Mouse (Mus musculus): ENCODE measurements around the gene Cacna1i.

Cacna1i gene

DNA sequence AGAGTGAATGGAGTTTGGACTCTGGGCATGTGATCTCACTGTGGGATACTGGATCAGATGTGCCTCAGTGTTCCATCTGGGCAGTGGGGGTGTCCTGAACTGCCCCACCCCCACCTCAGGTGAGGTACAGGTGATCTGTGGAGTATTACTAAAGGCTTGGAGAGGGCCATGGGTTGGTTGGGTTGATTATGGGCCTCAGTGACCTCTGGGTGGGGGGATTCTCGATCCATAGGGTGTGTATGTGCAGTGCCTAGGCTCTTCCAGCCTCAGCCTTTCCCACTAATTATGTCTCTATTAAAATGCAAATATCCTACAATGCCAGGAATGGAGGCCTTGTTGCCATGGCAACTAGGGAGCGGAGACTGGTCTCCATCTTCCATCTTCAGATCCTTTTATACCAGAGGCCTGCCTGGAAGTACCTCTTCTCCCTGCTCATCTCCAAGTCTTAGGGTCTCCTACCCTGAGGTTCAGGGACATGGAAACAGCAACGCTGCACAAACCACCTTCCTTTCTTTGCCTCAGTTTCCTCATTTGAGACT lies 15.1 kb upstream of the Cacna1i start:
- no peak for DNase-seq (ENCODE audit: low spot score)

DNA sequence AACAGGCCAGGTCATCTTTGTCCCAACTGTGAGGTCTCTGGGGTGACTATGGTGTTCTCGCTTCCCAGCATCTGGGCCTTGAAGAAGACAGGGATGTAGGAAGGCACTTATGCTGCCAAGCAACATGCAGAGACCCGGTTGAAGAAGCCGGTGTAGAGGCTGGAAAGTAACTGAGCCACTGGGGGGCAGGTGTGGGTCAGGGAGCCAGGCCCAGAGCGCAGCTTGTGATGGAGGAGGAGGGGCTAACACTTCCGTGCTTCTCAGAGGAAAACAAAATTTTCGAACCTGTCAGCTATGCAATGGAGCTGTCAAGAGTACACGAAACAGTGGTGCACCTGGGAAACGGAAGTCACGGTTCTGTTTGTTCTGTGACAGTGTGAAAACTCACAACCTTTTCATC lies 9.9 kb upstream of the Cacna1i start:
- DNase-seq (ENCODE audit: low spot score): no peak

DNA sequence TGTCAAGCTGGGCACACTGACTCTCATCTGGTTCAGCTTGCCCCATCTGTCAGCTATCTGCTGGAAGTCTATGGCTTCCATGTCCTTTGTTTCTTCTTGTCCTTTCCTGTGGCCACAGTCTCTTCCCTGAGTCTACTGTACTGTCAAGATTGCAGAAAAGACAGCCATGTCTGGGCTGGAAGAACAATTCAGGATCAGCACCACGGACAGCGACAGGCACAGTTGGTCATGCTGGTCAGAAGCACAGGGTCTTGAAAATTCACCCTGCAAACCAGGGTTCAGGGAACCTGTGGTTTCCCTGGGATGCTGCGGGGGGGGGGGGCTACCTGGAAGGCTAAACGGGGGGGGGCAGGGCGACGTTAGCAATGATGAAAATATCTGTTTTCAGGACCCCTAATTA lies 9.4 kb upstream of the Cacna1i start:
- DNase-seq (ENCODE audit: low spot score): peak; percentile 68

DNA sequence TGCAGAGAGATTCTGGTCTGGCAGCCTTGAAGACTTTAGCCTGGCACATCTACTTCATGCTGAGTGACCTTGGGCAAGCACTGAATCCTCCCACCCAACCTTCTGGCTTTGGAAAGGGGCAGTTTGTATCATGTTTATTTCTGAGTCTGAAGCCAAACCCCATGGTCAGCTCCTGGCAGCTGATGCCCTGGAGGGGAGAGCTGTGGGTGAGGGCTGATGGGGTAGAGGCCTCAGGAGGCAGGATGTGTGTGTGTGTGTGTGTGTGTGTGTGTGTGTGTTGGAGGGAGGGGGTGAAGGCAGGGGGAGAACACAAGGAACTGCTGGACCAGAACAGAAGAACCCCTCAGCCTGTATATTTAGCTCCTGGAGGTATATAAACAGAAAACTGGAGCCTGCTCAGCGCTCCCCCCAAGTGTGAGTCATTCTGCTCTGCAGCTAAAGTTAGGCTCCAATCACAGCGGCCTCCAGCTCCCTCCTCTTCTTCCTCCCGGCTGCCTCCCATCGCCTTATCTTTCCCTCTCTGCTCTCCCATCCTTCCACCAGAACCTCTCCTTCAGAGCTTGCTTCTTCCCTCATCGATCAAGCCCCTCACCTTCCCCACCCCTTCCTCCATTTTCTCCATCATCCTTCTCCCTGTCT lies 8.8 kb upstream of the Cacna1i start:
- DNase-seq (ENCODE audit: low spot score): no peak

DNA sequence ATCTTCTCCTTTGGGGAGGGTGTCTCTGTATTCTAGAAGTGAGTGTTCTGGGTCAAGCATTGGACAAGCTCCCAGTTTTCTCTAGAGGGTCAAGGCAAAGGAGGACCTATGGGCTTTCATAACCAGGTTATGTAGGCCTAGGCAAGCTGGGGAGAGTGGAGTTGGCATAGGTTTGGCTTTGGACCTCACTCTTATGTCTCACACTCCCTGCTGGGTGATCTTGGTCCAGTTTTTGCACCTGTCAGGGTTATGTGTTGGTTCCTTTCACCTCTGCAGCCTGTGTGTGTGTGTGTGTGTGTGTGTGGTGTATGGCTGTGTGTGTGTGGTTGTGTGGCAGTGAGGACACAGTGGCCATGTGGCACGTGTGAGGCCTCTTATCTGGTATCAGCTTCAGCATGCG lies 8.0 kb upstream of the Cacna1i start:
- no peak for DNase-seq (ENCODE audit: low spot score)

DNA sequence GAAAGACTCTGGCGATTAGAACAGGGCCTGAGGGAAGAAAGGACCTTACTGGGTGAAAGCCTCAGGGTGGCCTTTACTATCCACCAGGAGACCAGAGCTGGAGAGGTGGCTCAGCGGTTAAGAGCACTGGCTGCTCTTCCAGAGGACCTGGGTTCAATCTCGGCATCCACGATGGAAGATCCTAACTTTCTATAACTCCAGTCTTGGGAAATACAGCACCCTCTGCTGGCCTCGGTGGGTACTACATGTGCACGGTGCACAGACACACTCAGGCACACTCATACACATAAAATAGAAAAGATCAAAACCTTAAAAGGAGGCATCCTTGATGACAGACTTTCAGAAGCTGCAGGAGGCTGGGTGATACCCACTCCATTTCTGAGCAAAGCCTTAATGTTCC lies 6.4 kb upstream of the Cacna1i start:
- no peak for DNase-seq (ENCODE audit: low spot score)

DNA sequence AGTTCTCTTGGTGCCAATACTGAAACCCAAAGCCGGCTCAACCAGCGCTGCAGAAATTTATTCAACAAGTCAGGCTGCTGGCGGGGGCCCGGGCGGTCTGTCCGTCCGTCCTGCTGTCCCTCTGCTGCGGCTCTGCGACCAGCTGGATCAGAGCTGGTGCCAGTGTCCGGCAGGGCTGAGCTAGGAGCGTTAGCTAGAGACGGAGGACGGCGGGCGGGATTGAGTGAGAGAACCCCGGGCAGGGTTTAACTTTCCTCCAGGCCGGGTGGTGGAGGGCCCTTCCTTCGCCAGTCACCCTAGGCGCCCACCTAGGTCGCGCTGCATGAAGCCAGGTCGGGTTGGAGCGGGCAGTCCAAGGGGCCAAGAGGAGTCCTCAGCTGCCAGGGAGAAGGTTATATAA lies 998 bp downstream of the Cacna1i start:
- no peak for DNase-seq (ENCODE audit: low spot score)

DNA sequence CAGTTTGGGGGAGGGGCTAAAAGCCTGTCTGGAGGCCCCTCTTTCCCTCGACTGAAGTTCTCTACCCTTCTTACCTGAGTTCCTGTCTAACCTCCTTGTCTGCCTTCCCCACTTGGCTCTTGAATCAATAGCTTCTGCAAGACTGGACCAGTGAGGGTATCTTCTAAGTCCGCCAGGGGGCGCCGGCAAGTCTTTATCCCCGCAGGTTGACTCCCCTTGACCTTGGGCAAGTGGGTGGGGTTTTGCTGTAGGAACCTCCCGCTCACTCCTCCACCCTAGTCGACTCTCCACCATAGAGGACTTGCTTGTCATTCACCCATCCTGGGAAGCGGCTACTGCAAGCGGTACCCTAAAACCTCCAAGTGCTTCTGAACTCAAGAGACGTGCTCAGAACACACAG lies 2.4 kb downstream of the Cacna1i start:
- peak; percentile 62 for DNase-seq (ENCODE audit: low spot score)

DNA sequence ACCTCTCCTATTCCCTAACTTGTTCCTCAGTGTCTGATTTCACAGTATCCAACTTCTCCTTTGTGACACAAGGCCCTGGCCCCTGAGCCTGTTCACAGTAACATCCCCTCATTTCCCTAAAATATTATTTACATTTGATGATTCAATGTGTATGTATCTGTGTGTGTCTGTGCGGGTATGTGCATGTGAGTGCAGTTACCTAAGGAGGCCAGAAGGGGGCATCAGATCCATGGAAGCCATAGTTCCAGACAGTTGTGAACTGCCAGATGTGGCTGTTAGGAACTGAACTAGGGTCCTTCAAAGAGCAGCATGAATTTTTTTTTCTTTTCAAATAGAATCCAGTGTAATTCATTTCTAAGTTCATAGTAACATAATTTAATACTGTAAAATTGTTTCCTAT lies 10.1 kb downstream of the Cacna1i start:
- no peak for DNase-seq (ENCODE audit: low spot score)

DNA sequence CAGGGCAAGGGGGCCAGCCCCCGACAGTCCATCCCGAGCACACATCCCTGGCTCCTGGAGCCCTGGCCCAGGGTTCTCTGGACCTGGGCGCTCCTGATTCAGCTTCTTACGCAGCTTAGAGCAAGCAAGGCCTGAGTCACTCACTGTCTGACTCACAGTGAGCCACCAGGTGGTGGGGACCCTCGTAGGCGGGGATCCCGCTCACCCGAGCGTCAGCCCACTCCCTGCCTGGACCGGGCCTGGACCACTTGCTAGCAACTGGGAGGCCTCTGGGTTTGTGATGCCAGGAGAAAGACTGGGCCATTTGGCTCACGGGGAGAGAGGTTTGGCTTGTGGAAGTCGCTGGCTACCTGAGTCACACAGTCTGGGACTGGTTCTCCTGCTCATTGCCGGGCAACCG lies 16.7 kb downstream of the Cacna1i start:
- no peak for DNase-seq (ENCODE audit: low spot score)

DNA sequence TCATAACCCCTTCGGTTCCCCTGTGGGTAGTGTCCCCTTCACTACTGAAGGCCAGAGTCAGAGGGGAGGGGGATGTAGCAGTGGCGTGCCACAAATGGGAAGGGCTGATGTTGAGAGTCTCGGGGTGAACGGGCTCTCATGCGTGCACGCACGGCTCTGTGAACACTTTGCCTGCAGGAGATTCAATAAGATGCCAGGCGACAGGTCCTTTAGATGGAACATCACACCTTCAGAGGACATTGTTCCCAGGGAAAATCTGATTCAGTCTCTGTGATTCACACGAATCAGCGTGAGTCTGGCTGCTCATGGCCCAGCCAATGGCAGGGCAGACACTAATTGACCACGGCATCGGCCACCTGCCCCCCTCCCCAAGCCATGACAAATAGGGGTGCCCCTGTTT lies 17.1 kb downstream of the Cacna1i start:
- DNase-seq (ENCODE audit: low spot score): no peak

DNA sequence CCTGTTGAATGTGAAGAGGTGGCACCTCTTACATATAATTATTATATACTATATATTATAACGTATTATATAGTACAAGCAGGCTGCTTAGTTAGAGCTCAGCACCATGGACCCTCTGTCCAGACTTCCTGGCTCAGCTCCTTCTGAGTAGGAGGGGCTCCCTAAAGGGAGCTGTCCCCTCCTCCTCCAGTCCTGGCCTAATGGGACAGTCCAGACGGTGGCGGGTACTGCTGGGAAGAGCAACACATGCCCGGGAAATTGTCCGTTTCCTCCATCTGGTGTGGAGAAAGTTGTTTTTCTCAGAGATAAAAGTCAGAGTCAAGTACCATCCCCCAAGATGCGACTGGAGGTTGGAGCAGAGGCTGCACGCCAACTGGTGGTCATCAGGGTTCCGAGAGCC lies 19.1 kb downstream of the Cacna1i start:
- no peak for DNase-seq (ENCODE audit: low spot score)

DNA sequence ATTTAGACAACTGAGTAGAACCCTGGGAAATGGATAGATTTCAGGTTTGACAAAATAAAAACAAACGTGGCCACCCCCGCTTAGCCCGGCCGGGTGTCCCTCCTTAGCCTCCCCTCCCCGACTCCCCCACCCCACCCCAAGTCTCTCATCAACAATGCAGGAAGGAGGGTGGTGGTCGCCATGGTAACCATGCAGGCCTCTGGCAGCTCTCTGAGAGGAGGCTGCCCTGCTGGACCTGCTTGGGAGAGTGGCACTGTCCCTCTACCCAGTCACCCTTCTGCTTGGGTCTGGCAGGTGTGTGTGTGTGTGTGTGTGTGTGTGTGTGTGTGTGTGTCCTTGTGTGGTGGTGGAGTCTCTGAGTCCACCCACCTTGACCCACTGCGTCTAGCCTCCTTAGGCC lies 27.7 kb downstream of the Cacna1i start:
- no peak for DNase-seq (ENCODE audit: low spot score)

DNA sequence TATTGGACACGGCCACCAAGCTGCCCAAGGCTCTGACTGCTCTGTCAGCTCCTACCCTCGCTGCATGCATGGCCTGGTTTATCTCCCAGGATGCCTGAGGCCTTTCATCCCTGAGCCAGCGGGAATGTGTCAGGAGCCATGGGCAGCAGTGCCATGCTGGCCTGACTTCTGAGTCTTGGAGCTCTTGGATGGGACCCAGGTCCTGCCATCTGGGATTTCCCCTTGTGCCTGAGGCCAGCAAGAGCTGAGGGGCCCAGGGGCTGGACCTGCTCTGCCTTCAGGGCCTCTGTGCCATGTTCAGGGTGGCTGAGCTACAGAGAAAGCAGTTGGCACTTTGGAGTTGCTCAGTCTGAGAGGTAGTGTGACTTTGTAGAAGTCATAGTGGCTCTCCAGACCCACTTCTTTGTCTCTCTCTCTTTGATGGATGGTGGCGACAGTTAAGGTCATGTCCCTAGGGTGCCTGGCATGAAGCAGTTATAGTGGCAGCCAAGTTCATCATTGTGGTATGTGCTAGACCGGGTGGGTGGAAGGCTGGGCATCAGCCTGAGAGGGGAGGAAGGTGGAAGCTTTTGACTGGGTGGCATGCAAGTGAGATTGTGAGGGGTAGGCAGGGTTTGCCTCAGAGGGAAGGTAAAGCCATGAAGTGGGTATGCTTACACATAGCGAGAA lies 30.1 kb downstream of the Cacna1i start:
- DNase-seq (ENCODE audit: low spot score): no peak

DNA sequence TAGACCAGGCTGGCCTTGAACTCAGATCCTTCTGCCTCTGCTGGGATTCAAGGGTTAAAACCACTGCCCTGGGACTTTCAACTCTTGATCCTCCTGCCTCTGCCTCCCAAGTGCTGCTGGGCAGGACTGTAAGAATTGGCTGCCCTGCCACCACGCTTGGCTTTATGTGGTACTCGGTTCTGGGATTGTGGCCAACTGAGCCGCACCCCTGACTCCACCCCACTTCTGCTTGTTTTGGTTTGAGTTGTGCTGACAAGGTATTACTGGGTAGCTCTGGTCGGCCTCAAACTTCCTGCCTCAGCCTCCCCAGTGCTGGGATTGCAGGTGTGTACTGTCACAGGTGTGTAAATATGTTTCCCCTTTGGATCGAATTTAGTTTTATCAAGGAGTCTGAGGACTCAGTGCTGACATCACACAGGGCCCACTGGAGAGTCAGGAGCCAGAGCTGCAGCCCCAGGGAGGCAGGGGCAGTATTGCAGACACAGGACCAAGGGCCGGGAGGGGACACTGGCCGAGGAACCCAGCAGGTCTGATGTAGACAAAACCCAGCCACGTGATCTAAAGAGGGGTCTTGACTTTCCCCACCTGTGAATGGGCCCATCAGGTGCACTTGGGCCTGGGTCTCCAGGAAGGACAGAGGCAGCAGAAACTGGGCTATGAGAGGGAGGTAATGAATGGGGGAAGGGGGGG lies 30.9 kb downstream of the Cacna1i start:
- no peak for DNase-seq (ENCODE audit: low spot score)

DNA sequence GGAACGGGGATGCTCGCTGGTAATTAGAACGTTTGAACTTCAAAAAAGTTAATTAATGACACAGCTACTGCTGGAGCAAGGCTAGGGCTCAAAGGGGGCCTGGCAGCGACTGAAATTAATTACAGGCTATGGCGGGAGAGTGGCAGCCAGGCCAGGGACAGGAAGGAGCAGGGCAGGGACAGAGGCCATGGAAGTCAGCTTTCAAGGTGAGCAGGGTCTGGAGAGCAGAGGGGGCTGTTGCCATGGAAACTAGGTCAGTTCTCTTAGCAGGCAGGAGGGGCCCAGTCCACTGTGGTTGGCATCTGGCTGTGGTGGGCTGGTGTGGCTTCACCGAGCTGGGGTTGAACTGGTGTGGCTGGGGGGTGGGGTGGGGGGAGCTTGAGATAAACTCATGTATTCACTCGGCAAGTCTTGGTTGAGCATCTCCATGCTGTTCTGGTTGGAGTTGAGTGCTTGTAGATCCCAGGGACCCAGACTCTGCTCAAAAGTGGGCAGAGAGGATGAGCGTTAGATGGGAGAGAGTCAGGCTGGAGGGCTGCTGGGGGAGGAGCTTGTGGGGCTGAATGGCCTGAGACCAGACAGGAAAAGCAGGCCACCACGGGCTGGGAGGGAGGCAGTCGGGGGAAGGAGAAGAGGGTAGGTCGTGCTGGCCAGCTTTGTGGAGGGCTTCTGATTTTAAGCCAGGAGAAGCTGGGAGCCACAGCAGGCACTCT lies 31.7 kb downstream of the Cacna1i start:
- no peak for DNase-seq (ENCODE audit: low spot score)

DNA sequence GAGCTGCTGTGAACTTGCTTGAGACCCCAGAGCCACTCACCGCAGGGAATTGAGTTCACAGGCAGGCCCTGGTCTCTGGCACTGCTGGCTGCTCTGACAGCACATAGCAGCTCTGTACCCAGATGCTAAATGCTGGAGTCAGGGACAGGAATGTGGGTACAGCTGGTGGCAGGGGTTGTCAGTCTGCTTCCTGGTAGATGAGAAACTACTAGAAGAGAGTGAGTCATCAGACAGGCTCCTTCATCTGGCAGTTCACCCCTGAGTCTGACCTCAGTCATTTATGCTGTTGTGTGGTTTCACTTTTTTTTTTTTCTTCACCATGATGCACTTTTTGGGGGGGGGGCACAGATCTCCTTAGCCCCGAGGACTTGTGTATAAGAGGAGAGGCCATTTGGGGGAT lies 32.3 kb downstream of the Cacna1i start:
- no peak for DNase-seq (ENCODE audit: low spot score)

DNA sequence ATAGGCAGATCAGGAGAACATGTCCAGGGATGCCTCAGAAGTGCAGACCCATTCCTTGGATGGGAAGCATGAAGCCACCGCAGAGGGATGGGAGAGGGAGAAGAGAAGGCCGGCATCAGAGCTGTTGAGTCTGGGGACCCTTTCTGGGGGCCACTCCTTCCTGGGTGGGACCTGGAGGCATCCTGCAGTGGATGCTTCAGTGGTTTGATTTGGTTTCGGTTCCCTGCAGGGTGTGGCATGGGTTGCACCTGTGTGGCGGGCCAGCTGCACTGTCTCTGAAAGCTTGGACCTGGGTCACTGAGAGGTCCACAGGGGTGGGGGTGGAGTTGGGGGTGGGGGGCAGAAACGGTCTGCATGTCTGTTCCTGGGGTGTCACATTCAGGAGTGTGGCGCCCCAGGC lies 32.9 kb downstream of the Cacna1i start:
- no peak for DNase-seq (ENCODE audit: low spot score)

DNA sequence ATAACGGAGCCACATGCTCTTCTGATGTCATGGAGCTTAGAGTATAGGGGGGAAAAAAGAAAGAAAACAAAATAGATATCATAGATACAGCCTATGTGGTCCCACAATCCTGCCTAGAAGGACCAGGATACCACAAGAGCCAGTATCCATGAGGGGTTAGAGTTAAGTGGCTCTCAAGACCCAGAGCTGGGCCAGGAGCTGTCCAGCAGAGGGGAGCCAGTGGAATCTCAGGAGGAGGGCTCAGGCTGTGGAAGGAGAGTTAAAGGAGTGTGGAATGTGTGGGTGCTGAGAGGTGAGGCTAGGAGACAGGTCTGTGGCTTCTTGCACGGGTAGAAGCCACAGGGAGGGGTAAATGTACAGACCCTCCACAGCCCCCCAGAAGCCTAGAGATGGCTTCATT lies 38.2 kb downstream of the Cacna1i start:
- no peak for DNase-seq (ENCODE audit: low spot score)

DNA sequence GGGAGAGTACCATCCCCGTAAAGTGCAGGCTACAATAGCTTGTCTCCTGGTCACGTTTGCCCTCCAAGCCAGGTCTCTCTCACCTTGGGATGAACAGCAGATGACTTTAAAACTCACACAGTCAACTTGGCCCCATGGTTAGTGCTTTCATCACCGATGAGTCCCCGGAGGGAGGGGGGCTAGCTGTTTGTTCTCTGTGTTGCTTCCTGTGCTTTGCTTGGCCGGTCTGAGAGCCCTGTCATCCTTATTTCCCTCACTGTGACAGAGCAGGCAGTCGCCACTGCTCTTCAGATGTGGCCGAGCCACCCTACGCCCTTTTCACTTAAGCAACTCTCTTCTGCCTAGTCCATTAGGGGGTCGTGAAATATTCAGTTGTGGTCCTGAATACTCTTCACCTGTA lies 38.7 kb downstream of the Cacna1i start:
- no peak for DNase-seq (ENCODE audit: low spot score)

DNA sequence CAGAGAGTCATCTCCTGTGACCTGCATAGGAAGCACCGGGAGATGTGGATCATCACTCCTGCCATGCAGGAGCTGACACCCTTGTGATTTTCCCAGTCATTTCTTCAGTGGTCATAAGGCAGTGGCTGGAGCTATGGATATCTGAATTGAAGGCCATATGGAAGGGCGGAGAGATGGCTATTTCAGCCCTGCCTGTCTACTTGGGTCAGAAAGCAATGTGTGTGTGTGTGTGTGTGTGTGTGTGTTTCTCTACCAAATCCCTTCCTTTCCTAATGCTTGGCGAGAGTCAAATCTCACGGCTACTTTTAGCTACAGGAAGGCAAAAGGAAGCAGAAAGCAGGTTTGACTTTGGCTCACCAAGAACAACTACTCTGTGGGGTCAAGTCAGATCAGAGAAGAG lies 39.9 kb downstream of the Cacna1i start:
- DNase-seq (ENCODE audit: low spot score): no peak

DNA sequence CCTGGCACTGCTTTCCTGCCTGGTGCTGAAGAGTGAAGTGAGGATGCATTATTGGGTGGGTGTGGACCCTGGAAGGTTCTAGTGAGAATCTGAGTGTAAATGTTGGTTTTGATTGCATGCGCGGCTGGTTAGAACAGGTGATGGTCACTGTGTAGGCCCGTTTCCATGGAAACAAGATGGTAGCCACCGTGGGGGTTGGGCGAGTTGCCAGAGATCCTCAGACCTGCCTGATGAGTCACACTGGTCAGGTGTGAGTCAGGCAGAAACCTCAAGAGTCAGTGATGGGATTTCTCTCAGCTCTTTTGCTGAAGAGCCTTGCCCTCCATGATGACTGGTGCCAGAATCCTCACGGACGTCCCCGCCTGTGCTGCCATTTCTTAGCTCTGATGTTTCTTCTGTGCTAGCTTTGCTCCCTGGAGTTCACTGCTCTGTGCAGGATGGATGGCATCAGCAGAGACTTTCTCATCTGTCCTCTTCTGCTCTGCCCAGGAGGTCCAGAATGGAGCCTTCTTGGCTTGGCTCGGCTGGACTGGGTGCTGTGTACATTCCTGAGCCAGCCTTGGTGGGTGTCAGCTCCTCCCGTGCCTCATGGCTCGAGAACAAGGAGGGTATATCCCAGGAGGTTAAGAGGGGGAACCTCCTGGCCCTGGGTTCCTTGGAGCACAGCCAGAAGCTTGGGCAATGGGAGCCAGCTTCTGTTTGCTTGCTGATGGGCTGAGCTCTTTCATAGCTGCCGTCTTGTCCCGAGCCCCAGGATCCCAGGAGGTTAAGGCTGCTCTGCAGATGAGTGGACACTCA lies 40.9 kb downstream of the Cacna1i start:
- DNase-seq (ENCODE audit: low spot score): no peak
